Mouse (Mus musculus): ENCODE data around the gene Tnks2.
A peak's percentile ranks its signal among the peaks of the same experiment; 100 is the strongest.
"Not testable (repeated sequence)": the region's sequence is repeated elsewhere in the genome, so short reads cannot be mapped to it uniquely, and the experiment has no call there.

Tnks2 gene

GRCm38 (mm10) chr19:36827650-36828049, 6.4 kb upstream of the Tnks2 start:
- DNase-seq = no peak

- no peak for DNase-seq
Observed at GRCm38 (mm10) chr19:36828322-36828721, 5.7 kb upstream of the Tnks2 start.

GRCm38 (mm10) chr19:36832951-36833787, 863 bp upstream of the Tnks2 start:
- peak; percentile 83 for DNase-seq

- DNase-seq = peak; percentile 63
Observed at GRCm38 (mm10) chr19:36834532-36835431, 750 bp downstream of the Tnks2 start.

DNA sequence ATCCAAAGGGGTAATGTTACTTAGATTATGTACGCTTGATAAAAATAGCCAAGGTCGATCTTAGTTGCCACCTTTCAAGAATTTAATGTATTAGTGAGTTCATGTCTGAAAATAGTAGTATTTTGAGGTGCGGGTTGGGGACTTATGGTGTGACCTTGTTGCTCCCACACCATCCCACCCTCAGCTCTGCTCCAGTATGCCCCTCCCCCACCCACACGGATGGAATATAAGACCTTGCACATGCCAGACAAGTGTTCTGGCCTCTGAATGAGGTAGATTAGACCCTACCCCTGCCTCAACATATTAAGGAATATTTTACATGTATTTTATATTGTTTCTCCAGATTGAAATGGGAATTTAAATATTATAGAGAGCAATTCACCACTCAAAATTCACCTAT, 2.0 kb downstream of the Tnks2 start:
- peak; percentile 17 for DNase-seq

- DNase-seq = no peak
Observed at GRCm38 (mm10) chr19:36840301-36840700, 6.3 kb downstream of the Tnks2 start.

DNA sequence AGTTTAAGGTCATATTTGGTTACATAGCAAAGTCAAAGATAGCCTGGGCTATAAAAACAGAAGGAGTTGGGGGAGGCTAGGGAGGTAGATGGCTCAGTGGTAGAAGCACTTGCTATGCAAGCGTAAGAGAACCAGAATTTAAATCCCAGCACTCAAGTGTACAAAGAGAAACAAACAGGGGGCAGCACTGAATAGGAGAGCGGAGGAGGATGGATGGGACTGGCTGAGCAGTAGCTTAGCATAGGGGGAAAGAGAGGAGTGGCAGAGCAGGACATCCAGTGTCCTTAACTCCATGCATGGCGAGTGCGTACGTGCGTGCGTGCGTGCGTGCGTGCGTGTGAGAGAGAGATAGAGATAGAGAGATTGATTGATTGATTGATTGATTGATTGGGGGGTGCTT, 9.8 kb downstream of the Tnks2 start:
- DNase-seq = no peak

DNA sequence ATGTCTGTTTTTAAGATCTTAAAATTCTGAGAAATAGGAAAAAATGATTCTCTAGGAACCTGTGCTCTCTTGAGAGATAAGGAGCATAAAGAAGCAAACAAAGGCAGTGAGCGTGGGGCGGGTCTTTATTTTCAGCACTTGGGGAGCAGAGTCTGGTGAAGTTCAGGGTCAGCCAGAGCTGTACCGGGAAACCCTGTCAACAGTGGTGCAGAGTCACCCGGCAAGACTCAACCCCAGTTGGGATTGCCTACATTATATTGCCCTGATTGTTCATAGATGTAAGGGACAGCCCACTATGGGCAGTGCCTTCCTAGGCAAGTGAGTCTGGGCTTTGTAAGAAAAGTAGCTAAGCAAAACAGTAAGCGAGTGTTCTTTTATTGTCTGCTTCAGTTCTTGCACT, 11.9 kb downstream of the Tnks2 start:
- no peak for DNase-seq

DNA sequence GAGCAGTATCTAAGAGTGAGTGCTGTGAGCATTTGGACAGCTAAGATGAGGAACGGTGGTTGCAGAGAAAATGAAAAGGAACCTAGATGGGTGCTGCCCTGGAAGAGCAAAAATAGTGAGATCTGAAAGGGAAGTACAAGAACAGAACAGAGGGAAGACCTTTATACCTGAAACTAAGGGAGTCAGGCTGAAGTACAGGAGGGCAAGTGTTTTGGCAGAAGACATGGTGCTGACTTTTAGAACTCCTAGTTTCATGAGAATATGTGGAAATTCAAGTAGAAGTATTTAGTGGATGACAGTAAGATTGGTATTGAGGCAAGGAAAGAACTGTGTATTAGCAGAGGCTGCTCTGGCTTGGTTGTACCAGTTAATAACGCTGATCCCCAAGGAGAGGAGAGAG, 19.8 kb downstream of the Tnks2 start:
- DNase-seq = no peak

GRCm38 (mm10) chr19:36857851-36858250, 23.8 kb downstream of the Tnks2 start:
- DNase-seq = no peak

DNA sequence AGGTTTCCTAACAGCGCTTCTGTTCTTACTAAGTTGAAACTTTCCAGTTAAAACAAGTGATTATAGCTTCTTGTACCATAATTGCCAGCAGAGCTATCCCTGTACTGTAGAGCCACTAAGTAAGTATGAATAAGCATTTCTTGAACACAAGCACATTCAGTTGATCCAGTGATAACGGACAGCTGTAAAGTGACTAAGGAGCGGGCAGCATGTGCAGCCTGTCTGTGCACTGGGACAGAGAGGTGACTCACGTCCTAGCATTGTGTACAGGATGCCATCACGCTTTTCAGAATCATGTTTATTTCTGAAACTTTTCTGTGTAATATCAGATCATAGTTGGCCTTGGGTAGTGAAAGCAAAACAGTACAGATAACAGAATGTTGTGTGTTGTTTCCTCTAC, 26.4 kb downstream of the Tnks2 start:
- DNase-seq = no peak

DNA sequence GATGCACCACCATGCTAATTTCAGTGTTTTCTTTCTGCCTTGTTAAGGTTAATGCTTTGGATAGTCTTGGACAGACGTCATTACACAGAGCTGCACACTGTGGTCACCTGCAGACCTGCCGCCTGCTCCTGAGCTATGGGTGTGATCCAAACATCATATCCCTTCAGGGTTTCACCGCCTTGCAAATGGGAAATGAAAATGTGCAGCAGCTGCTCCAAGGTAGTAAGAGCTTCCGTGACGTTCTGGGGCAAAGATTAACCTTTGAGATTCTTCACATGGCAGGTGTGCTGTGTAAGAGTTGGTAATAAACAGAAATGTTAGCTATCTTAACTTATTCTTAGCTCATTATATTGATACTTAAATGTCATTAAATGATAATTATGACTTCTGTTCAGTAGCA, 31.9 kb downstream of the Tnks2 start:
- no peak for DNase-seq

DNA sequence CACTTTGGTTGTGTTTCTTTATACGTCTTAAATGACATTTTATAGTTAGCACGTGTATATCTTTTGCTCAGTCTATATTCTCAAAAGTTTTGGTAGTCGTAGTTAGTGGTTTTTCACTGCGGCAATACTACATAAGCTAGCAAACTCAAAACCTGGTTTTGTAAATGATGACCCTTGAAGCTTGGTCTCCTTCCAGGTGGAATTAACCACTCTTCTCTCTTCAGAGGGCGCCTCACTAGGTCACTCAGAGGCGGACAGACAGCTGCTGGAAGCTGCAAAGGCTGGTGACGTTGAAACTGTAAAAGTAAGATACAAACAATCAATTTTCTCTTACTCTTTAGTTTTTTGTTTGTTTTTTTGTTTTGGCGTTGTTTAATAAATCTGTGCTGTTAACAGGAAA, 33.4 kb downstream of the Tnks2 start:
- no peak for DNase-seq

DNA sequence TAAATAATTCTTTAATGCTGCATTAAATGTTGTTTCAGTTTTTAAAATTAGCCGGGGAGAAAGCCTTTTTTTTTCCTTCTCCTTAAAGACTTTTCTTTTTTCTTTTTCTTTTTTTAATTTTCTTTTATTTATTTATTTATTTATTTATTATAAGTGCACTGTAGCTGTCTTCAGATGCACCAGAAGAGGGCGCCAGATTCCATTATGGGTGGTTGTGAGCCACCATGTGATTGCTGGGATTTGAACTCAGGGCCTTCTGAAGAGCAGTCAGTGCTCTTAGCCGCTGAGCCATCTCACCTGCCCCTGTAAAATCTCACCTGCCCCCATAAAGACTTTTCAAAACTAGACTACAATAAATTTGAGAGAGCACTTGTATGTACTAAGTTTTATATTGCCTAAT, 34.6 kb downstream of the Tnks2 start:
- not testable (repeated sequence) for DNase-seq

GRCm38 (mm10) chr19:36874651-36875050, 40.6 kb downstream of the Tnks2 start:
- no peak for DNase-seq

- DNase-seq = no peak
Observed at GRCm38 (mm10) chr19:36877329-36877728, 43.3 kb downstream of the Tnks2 start.

GRCm38 (mm10) chr19:36878743-36879495, 44.9 kb downstream of the Tnks2 start:
- no peak for DNase-seq

DNA sequence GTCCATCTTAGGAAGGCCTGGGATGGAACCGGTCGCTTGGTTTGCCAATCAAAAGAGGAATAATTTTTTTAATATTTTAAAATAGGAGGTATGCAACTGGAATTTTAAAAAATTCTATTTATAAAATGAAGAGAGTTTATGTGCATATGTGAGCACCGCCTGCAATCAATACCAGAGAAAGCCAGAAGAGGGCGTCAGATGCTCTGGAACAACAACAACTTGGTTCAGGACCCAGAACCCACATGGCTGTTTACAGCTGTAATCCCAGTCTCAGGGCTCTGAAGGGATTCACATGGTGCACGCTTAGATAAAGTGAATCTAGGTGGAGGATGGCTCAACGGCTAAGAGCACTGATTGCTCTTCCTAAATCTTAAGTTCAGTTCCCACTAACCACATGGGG, 49.1 kb downstream of the Tnks2 start:
- peak; percentile 46 for DNase-seq

DNA sequence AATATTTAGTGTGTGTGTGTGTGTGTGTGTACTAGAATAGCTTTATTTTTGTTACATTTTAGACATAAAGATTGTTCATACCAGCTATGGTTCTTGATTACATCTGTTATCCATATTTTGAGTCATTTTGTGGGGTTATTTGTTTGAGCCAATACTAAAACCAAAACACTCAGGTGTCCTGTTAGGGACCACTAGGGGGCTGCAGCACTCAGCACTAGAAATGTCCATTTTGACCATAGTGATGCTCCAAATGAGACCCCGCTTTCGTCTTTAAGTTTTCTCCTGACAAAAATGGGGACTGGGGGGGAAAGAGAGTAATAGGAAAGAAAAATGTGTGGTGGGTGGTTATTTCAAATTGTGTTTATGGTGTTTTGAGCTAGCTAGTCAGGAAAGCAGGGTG, 52.3 kb downstream of the Tnks2 start:
- DNase-seq = peak; percentile 50

- DNase-seq = no peak
Observed at GRCm38 (mm10) chr19:36887706-36888105, 53.7 kb downstream of the Tnks2 start.

DNA sequence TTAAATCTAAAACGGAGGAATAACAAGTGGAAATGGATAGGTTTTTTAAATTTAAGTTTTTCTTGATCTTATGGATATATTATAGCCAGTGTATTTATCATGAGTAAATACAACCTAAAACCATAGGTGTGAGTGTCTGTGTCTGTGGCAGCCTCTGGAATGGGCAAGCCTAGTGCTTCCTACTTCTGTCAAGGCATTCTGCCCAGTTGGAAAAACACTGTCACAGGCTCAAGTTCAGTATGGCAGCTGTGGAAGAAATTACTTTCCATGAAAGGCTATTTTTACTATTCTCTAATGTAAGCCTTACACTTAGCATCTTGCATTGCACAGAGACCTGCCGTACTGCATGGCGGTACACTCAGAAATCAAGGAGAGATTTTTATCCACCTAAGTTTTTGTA, 57.7 kb downstream of the Tnks2 start:
- no peak for DNase-seq

DNA sequence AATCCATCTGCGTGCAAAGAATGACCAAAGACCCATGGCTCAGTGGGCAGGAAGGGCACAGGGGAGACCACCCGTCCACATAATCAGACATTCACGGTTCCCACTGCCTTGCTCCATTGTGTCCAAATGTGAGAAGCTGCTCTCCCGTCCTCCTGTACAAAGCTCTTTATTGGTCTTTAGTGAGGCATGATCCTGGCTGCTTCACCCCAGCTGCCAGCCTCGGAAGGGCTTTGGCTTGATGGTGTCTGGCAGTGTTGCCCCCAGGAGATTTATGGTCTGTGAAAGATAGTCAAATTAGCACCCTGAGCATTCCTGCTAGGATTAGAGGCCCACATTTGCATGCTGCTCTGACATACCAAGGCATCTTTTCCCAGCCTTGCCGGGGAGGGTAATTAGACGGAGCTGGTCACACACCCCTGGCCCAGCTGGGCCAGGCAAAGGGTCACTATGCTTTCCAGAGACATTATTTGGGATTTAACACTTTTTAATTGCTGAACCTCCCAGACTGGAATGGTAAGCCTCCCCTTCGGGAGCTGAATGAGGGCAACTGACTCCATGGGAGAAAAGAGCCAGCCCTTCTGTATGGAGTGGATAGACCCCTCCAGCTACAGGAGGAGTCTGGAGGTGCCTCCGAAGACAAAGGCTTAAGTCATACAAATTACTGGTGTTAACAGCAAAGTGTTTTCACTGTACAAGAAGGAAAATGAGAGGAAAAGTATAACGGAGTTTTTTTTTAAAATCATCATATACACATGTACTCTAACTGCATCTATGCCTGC, 62.9 kb downstream of the Tnks2 start:
- DNase-seq = peak; percentile 74

Measured in embryo, embryonic 11 days (tissue).